Mouse (Mus musculus) olfactory bulb, adult 2 months (tissue): Measurements from ENCODE around the gene Slc7a15.

Experiments used
- CTCF ChIP-seq: fragments of 200-500 bp; IDR thresholded peaks from 2 replicates; pipeline ENCODE4 v1.5.1; 2012; ENCODE audit warnings: low read depth, mild to moderate bottlenecking, low read length, moderate library complexity; ENCODE audit not compliant: insufficient read depth
- POLR2A ChIP-seq: fragments of 200-500 bp; IDR thresholded peaks from 2 replicates; pipeline ENCODE4 v1.6.1; 2012; ENCODE audit warnings: mild to moderate bottlenecking, low read depth, low read length, moderate library complexity; ENCODE audit not compliant: insufficient read depth

- no peak for TF ChIP-seq POLR2A
- TF ChIP-seq CTCF, result no peak
Measured at GRCm38 (mm10) chr12:8636945-8637344, 38.1 kb upstream of the Slc7a15 start.
